Comparison of ENCODE assay signal across 9 mouse cellular contexts in the genomic region with DNA sequence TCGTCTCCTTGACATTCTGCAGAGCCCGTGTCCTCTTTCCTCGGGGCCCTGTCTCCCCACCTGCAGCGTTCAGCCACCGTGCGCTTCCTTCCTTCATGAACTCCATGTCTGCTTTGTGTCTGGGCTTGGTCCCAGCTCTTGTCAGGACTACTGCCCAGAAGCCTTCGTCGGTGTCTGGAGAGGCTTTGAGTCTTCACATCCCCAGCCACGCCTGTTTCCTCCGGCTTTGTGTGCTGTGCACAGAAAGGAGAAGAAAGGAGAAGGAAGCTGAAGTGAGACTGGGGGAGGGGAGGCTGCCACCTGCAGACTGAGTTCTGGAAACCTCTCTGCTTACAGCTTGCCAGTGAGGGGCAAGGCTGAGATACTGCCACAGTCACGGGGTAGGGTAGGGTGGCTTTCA.
DNase-seq lines count a peak whose midpoint lies in the region; ATAC-seq lines count a peak whose summit lies in the region.
"Had no signal": no experiment of that assay in that cellular context is flagged by ENCODE, and none has a peak within 500 bp of the region (broad histone marks: within the 10 kb centered on the region; RNA-seq: fewer than 3 reads in every experiment).

No protein-coding gene starts in this region.

- peak; percentile 85 for ATAC-seq in common myeloid progenitor, adult 5-6 weeks (replicated peaks; ENCODE audit: low read depth, poor library complexity, severe bottlenecking)

- DNase-seq in kidney, postnatal 14 days, result peak; percentile 19
- DNase-seq in kidney, adult 9 months, result no peak
- DNase-seq in heart, postnatal 10 days, result peak; percentile 78 to 80
- peak; percentile 16 to 41 for DNase-seq in thymus, adult 18-20 months
- DNase-seq in Muller cell, postnatal 12 days (ENCODE audit: inconsistent ontology term), result no peak
- no peak for DNase-seq in left cerebral cortex, postnatal 25 days (ENCODE audit: low spot score in 2 of 2)
- DNase-seq in right cerebral cortex, postnatal 25 days, result no peak
- DNase-seq: liver, embryonic 13.5 days had no signal

- intact Hi-C loops in heart, postnatal 10 days (cut with DNase I), result no loop called here
- intact Hi-C loops in left cerebral cortex, postnatal 25 days (cut with DNase I), result no loop called here

Comparison
In these comparisons a context has a peak if more than half of its experiments do, and no peak if none do; other contexts are left out.
1. DNase-seq: peak in kidney, postnatal 14 days (single experiment), heart, postnatal 10 days (2 of 2) and thymus, adult 18-20 months (2 of 2); none in kidney, adult 9 months (single experiment), Muller cell, postnatal 12 days (single experiment), left cerebral cortex, postnatal 25 days (0 of 2) and right cerebral cortex, postnatal 25 days (single experiment).